Mouse (Mus musculus): ENCODE measurements at regions not wholly inside any gene's neighbourhood (a gene's known extent, or its start where the extent isn't known, plus 50 kb on each side); places are given as distances from the start of the nearest gene placed in this dataset.

DNA sequence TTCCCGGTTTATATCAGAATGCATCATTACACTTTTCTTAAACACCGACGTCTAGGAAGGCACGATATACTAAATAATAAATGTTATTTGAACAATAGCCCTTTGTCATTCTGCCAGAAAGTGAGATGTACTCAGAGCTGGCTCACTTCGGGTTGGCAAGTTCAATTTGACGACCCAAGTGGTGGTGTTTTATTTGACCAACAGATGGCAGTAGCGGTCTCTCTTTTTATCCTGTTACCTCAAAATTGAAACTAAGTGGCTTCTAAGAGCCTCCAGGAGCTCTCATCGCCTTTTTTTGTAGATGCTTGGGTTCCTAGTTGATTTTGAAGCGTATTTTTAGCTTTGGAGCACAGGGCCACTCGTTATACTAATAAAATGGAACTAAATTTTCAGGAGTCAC lies 66.7 kb upstream of the Chmp2b start:
- CTCF ChIA-PET: no interaction called here

DNA sequence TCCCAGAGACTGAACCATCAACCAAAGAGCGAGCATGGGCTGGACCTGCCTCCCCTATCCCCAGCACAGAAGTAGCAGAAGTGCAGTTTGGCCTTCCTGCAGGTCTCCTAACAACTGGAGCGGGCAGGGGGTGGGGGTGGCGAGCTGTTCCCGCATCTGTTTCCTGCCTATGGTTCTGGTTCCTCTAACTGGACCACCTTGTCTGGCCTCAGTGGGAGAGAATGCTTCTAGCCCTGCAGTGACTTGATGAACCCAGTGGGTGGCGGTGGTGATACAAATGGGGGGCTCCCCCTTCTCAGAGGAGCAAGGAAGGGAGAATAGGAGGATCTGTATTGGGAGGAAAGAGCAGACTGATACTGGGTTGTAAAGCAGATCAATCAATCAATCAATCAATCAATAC lies 69.2 kb upstream of the Chmp2b start:
- CTCF ChIA-PET: no interaction called here

DNA sequence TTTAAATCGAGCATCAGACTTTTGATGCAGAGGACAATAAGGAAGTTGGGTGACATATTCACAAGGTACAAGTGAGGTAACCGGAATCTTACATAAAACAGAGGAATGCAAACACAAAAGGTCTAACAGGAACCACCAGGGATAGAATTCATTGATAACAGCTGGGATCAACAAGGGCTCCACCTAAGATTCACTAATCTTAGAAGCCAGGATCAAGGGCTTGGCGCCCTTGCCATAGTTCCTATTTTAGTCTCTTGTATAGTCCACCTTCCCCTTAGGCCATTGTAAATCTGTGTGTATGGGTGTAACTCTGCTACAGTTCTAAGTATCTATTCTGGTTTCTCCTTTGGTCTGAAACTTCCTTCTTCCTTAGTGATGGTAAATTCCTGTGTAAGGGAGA lies 84.2 kb upstream of the Chmp2b start:
- CTCF ChIA-PET: interaction anchor here (0.6 kb wide), 1 partner anchor 17 kb away, joined by 3 read pairs; no protein-coding TSS in a partner anchor

DNA sequence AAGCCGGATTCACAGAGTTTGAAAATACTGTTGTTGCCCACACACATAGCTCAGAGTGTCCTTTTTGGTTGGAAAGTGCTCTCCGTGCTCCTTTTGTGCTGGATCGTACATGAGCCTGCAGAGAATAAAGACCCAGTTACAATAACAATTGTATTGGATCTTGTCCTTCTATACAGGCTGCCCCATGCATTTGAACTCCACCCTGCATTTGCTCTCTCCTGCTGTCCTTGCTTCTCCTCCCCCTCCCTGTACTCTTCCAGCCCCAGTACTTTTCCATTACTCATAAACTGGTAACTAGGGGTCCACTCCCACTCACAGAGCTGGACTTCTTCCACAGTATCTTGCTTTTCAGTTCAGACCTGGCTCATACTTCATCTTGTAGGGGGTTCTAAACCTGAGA lies 86.5 kb upstream of the Chmp2b start:
- CTCF ChIA-PET: no interaction called here

DNA sequence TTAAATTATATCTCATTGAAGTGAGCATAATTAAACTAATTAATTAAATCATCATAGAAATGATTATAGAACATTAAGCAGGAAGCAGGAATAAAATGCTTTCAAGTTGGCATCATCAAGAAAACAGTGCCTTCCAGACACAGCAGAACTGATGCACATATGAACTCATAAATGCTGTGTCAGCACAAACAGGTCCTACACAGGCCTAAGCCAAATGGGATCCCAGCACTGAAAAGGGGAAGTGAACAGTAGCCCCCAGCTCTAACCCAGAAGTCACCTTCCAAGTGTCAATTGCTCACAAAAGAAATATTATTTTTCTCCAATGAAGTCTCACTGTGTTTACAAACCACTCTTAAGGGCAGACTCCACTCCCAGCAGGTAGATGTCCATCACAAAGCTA lies 93.0 kb upstream of the Chmp2b start:
- CTCF ChIA-PET: interaction anchor here (0.6 kb wide), 1 partner anchor 636 kb away, joined by 3 read pairs; no protein-coding TSS in a partner anchor

DNA sequence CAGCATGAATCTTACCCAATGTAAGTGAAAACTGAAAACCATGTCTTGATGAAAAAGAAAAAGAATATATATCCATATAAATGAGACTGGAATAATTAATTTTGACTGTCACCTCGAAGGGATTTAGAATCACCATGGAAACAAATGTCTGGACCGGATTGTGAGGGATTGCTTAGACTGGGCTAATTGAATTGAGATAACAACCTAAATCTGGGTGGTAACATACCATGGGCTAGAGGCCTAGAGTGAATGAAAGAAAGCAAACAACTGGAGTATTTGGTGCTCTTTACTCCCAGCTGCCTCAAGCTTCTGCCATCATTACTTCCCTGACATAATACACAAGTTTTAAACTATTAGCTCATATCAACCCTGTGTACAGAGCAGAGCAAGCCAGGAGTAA lies 95.3 kb upstream of the Chmp2b start:
- CTCF ChIA-PET: no interaction called here

DNA sequence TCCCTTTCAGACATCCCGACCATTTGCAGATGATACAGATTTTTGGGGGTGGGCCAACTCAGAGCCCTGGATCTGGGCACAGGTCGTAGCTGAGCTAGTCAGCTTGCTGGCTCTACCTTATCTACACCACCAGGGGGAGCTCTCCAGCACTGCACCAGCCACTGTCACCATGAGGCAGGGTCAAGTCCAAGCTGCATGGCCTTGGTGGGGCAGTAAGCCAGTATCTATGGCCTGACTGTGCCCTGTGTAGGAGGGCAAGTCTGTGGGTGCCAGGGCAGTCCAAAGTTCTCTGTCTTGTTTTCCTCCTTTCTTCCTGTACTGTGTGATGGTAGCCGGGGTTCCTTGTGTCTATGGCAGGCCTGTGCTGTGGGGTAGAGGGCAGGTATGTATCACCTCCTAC lies 102.3 kb upstream of the Chmp2b start:
- CTCF ChIA-PET: no interaction called here

DNA sequence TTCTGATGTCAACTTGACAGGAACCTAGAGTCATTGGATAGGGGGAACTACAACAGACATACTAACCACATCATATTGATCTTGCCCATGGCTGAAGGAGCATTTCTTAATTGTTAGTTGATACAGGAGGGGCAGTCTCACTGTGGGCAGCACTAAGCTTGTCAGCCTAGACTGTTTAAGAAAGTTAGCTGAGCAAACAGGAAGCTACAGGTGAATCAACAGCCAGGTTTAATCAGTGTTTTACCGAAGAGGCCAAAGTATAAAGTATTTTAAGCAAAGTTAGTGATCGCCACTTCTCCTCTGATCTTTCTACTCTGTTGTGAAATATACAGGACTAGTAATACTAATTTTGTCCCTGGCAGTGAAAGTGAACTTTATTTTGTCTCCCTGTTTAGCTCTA lies 109.6 kb upstream of the Chmp2b start:
- CTCF ChIA-PET: no interaction called here

DNA sequence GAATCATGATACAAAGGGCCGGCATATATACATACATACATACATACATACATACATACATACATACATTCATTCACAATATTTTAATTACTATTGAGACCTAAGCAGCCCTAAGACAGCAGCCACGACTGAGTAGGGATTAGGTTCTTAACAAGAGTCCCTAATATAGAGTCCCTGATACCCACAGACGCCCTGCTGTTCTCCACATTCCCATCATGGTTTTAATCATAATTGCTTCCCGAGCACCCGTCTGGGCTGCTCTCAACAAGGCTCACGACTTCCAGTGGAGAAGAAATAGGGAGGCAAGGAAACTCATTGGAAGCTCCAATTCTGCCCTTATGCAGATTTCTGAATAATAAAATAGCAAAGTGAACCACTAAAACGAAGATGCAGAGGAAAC lies 120.6 kb upstream of the Chmp2b start:
- CTCF ChIA-PET: no interaction called here

DNA sequence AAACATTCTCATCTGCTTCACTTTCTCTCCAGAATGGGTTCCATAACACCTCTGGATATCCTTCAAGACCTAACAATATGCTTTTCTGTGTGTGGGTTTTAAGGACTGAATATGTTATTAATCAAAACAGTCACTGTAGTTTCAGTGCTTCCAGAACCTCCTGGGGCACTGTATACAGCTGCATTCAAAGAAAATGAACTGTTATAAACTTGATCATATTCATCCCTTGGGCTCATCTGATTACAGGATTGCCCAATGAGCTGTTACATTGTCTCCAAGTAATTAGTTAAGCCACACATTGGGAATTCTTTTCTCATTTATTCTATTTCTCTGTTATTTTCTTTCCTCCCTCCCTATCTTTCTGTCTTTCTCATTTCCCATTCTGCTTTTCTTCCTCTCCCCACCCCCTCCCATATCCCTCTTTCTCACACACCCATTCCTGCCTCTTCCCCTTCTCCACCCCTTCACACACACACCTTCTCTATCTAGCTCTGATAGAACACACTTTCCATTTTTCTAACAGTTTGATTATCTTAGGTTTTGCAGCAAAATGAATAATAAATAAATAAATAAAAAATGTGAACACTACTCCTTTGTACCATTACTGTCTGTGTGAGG lies 121.3 kb upstream of the Chmp2b start:
- CTCF ChIA-PET: no interaction called here

DNA sequence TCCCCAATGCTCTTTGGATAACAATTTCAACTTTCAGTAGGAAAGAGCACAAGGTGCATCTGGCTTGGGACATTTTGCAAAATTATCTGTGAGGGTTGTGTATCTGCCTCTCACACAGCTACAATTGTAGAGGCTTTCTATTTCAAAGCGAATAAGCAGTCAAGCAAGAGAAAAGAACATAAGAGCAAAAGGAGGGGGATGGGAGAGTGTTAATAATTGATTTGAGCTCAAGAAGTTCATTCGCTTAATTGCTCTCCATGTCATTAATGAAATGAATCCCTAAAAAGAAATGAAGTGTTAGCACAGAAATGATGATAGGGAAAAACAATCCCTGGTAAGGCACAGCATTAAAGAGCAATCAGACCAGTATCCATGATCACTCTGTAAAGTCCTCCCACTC lies 121.4 kb upstream of the Vgll3 start:
- CTCF ChIA-PET: no interaction called here

DNA sequence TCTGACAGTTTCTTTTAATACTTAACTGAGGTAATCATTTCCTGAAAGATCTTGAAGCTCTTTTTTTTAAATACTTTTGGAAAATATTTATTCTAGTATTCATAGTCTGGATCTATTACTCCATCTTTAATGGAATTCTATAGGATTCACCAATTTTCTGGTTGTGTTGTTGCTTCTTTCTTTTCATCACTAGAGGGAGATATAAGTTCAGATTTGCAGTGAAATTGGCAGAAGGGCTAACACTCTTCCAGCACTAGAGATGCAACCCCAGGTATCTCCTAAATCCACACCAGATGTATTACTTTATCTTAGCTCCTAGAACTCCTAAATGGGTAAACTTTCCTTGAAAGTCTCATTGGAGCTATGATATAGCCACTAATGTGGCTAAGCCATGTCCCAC lies 99.4 kb upstream of the Vgll3 start:
- CTCF ChIA-PET: no interaction called here

DNA sequence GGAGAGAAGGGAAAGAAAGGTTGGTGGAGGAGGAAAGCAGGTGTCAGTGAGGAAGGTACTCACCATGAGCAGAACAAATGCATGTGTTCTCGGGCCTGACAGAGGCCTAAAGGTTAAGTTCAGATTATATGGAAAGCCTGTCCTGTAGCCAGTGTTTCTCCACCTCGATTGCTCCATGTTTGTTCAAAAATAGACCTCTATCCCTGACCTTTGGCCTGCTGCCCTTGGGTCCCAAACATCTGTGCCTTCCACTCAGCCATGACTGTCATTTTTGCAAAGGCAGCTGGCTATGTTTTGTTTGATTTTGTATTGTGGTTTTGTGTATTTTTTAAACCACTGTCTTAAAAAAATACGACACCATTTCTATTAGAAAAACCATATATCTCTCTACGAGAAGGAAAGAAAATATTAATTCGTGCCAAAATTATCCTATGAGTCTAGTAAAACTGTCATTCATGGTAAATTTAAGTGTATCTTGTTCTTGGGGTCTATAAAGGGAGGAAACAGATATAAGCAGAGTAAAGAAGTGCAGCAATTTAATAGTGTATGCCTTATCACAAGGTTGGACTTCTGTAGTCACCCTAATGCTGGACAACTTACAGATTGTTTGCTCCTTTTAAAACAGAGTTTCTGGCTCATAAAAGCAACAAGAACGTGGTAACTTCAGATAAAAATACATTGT lies 96.1 kb upstream of the Vgll3 start:
- CTCF ChIA-PET: no interaction called here

DNA sequence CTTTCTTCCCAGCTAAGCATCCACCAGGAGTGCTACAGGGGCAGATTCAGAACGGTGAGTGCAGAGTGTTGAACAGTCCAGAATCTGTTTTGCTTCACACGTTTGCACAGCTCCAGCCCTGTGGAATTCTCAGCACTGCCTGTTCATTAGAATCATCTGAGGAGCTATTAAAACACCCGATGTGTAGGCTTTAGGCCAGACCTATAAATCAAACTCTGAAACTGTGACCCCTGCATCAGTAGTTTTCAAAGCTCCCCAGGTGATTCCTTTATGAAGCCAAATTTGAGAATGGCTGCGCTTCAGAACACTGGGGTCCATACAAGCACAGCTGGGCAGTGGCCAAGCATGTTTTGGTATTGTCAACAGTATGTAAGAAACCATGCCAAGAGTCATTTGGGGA lies 94.1 kb upstream of the Vgll3 start:
- CTCF ChIA-PET: interaction anchor here (0.6 kb wide), 1 partner anchor 24 kb away, joined by 5 read pairs; no protein-coding TSS in a partner anchor

DNA sequence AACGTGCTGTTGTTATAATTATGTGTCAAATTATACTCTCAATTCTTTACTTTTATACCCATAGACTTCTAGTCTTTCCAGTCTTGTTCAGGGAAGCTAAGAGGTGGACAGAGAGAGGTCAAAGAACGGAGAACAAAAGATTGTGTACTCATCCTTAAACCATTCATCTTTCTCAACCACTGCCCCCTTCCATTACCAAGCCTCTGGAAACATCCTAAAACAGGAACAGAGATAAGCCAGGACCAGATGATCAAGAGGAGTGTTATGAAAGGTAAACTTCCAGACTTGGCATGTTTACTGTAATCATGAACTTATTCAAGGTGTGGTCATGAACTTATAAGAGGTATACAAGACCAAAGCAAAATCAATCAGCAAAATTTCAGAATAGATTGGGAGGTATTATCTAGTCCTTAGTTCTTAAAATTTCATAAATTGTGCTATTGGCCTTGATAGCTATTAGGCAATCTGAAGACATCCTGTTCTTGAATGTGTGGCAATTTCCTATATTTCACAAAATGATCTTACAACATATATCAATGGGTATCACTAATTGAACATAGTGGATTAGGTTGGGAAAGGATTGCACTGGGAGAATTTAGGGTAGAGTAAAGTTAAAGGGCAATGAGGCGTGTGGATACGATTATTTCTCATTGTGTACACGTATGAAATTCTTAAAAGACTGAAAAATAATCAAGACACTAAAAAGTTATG lies 89.3 kb upstream of the Vgll3 start:
- CTCF ChIA-PET: no interaction called here

DNA sequence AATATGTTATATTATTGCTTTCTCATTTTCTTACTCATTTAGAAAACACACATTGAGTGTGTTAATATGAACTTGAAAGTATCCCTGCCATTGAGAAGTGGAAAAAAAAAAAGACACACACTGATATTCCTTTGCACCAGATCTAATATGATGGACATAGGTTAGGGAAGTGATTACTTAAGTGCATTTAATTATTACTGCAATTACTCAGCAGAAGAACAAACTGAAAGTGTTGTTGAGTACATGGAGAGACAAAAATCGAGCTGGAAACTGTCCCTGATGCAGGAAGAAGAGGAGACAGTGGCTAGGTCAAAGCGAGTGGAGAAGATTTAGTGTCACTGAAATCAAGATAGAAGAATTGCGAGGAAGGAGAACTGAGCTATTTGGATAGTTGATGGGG lies 88.8 kb upstream of the Vgll3 start:
- CTCF ChIA-PET: no interaction called here

DNA sequence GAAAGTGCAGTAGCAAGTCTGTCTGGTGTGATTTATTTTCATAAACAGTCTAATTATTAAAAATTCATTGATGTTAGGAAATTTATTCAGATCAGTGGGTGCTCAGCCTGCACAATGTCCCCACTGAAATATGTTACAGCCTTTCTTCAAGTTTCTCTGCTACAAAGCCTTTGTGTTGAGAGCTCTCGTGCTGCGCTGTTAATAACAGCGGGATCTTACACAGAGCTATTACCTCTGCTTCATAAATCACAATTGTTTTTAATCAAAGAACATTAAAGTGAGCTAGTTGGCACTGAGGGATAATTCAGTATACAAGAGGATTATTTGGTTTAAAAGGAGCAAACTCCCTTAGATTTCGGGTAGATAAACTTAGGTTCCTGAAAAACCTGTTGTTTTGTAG lies 85.7 kb upstream of the Vgll3 start:
- CTCF ChIA-PET: no interaction called here

DNA sequence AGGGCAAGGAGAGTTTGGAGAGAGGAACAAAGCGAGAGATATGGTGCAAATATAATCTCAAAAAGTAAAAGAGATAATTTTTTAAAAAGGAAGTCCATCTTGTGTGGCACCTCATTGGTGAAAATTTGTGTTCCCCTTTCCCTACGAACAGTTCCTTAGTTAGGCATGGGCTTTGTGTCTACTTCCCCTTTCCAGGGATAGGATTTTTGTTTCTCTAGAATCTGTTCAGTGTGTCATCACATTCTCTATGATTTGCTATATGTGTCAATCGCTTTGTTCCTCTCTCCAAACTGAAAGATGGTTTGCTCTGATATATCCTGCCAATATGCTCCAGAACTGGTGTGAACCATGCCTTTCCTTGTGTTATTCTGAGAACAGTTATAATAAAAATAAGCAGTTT lies 75.4 kb upstream of the Vgll3 start:
- CTCF ChIA-PET: no interaction called here

DNA sequence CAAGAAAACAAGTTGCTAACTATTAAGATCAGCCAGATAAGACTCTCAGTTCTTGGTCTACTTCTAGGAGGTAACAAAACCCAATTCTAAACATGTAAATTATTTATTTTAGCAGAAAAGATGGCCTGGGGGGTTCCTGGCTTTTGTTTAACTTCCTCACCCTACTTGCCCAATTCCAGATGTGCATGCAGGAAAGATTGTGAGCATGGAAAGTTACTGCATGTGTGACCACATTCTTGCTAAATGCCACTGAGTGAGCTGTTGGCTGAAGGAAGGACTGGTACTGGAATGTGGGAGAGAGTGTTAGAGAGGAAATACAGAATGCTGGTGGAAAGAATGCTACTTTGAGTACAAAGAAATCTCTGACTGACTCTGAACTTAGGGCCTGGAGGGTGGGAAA lies 72.1 kb upstream of the Vgll3 start:
- CTCF ChIA-PET: no interaction called here

DNA sequence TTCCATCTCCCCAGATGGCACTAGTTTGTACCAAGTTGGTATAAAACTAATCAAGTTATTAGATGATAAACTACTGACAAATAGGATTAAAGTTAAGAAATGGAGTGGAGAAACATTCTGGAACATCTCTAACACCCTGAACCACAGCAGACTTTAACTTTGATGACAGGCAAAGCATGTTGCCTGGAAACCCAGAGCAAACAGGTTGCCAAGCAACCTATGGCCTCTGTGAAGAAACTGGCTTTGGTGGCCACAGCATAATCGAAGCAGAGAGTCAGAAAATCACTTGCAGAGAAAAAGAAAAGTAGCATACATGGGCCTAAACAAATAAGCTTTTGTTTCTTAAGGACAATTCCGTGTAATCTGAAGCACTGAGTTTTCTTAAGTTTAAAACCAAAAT lies 59.4 kb upstream of the Vgll3 start:
- CTCF ChIA-PET: no interaction called here

All from spleen, embryonic (tissue).